Mouse (Mus musculus): ENCODE results near the gene Tbl1xr1.
A peak's percentile ranks its signal among the peaks of the same experiment; 100 is the strongest.

Gene Tbl1xr1

DNA sequence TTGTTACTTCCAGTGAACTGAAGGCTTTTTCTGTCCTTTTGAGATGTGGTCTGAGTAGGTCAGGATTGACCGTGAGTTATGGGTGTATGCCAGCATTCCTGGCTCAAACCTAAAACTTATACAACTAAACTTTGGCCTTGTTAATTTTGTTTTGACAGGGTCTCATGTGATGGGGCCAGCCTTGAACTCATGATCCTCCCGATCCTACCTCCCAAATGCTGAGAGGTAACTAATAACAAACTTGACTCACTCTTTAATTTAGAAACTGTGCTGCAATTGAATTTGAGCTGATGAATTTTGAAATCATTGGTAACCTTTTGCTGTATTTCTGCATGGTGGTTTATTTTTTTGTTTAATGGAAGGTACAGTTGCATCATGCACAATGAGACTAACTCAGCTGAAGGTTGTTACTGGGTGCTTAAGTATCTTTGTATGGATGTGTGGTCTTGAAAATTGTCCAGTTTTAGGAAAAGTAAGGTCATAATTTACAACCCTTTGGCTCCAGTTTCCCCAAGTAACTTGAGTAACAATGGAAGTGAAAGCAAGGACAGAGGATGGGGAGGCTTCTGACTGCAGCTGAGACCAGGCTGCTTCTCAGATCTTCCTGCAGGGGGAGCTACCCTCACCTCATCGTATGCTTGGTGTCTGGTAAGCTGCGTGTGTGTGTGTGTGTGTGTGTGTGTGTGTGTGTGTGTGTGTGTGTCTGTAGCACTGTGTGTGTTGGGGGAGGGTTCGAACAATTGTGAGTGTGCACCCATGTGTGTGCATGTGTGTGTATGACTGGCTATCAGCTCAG lies 66.6 kb downstream of the Tbl1xr1 start:
- DNase-seq (ENCODE audit: low read depth) = peak; percentile 57

DNA sequence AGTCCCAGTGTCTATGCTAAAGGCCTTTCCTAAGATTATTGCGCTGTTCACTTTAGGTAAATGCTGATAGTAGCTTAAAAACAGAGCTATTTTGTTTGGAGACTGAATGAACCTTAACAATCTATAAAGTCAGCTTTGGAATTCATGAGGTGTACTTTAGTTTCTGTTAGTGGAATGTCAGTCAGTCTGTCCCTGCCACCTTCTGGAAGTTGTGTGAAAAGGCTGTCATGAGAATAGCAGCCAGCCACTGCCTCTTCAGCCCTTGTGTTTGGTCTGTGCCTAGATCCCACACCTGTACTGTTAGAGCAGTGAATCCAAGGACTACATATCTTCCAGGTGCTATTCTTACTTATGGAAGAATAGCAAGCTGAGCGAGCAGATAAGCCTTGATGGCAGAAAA lies 67.8 kb downstream of the Tbl1xr1 start:
- DNase-seq (ENCODE audit: low read depth) = peak; percentile 42

- peak; percentile 23 for DNase-seq (ENCODE audit: low read depth)
Observed at GRCm38 (mm10) chr3:22147433-22147927, 71.0 kb downstream of the Tbl1xr1 start.

DNA sequence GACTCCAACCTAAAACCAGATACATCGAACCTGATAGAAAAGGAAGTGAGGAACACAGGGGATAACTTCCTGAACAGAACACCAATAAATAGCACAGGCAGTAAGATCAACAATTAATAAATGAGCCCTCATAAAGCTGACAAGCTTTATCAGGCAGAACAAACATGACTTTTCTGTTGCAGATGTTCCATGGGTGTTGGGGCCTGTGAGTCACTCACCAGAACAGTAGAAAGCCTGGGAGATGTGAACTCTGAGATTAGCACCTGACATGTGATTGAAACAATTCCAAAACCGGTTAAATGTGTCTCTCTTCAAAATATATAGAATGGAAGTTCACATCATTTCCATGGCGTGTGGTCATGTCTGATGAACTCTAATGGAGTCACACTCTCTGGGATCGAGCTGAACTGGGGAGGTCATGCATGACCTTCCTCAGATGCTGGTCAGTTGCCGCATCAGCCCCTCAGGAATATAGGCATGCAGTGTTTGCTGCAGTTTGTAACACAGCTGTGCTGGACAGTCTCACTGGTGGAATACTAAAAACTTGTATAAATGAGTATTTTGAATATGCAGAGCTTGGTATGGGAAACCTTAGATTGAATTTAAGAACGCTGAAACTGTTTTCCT lies 72.0 kb downstream of the Tbl1xr1 start:
- DNase-seq (ENCODE audit: low read depth) = no peak

- DNase-seq (ENCODE audit: low read depth) = no peak
Observed at GRCm38 (mm10) chr3:22150872-22151530, 74.5 kb downstream of the Tbl1xr1 start.

- no peak for DNase-seq (ENCODE audit: low read depth)
Observed at GRCm38 (mm10) chr3:22152773-22153172, 76.3 kb downstream of the Tbl1xr1 start.

DNA sequence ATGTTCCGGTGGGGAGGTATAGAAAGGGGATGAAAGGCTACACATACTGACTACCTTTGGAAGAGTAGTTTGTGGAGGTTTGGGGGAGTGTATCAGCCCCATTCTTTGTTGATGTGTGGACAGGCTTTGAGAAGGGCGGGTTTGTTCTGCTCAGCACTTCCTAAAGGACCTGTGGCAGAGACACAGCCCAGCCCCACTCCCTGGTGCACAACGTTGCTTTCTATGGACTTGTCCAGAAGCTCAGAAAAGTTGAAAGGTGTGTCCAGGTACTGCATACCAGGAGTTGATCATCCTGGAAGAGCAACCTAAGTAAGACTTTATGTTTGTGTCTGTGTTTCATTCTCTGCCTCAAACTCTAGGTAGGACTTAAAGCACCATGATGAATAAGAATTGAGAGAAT lies 78.1 kb downstream of the Tbl1xr1 start:
- no peak for DNase-seq (ENCODE audit: low read depth)

DNA sequence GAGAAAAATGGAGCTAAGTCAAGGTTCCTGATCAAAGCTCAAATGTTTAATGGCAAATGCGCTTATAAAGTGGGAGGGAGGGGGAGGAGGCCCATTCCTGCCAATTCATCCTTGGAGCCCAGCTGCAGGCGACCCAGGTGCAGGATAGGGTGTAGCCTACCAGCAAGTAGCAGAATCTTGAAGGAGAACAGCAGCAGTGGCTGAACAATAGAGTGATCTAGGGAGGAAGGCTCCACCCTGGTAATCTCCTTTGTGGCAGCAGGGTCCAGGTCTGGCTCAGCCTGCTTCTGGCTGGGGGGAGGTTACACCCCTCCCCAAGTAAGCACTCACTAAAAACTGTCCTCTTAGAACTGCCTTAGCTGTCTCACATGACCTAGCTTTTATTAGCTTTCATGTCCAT lies 79.9 kb downstream of the Tbl1xr1 start:
- no peak for DNase-seq (ENCODE audit: low read depth)

DNA sequence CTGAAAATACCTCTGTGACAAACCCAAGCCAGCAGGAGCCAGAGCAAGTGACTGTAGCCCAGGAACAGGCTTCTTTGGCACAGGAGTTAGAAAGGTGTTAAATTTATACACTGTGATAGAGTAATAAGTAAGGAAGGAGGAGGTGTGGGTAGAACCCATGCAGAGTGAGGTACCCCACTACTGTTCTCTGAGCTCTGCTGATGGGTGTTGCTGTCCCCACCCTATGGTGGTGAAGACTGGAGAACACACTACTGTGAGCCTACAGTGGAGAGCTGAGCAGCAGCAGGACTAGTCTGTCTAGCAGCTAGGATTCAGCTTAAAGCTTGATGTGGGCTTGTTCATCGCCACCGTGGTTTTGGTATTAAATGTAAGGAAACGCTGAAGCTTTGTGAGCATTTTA lies 86.5 kb downstream of the Tbl1xr1 start:
- DNase-seq (ENCODE audit: low read depth) = no peak

DNA sequence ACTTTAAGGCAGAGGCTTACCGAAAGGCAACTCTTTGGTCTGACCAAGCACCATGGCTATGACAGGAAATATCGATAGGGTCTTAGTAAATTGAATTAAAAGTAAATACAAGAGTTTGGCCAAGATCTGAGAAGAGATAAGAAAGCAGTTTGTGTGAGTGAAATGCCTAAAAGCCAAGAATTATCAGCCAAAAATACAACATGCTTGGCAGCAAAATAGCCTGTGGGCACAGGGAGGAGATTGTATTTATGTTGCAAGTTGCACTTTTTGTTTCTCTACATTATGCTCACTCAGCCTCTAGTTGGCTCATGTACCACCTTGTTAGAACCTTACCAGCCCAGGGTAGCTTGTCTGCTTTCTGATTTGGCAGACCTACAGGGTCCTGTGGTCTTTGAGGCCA lies 91.4 kb downstream of the Tbl1xr1 start:
- peak; percentile 22 for DNase-seq (ENCODE audit: low read depth)

DNA sequence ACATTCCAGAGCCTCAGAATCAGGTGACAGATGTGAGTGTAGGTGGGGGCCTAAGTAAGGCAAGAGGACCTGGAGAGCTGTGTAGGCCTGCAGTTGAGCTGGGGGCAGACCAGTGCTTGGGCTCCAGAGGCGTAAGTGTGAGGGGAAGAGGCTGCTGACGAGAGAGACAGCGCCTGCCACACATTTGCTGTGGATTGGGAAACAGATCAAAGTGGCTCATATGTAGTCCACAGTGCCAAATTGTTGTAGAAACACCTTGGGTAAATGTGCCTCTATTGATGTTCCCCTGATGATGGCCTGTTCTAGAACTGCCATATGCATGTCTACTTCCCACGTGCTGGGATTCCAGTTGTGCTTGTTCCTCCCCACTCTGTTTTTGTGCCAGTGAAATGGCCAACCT lies 92.0 kb downstream of the Tbl1xr1 start:
- no peak for DNase-seq (ENCODE audit: low read depth)

- no peak for DNase-seq (ENCODE audit: low read depth)
Observed at GRCm38 (mm10) chr3:22171526-22171925, 95.1 kb downstream of the Tbl1xr1 start.

DNA sequence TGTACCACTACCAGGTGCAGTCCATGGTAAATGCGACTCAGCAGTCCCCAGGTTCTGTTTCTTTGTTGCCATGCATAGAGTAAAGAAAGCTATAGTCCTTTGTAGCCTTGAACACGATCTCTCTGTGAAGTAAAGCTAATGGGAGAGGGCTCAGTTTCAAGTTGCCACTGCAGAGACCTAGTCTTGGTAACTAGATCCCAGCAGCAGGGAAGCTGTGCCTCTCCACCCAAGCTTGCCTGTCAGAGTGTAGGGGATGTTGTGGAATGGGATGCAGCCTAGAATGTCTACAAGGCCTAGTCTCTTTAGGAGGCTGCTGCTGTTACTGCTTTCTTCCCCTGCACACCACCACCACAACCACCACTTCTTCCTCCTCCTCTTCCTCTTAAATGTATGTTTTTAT lies 96.0 kb downstream of the Tbl1xr1 start:
- no peak for DNase-seq (ENCODE audit: low read depth)

- no peak for DNase-seq (ENCODE audit: low read depth)
Observed at GRCm38 (mm10) chr3:22173171-22173570, 96.7 kb downstream of the Tbl1xr1 start.

GRCm38 (mm10) chr3:22174232-22174631 lies 97.8 kb downstream of the Tbl1xr1 start:
- peak; percentile 12 for DNase-seq (ENCODE audit: low read depth)

GRCm38 (mm10) chr3:22180076-22180475 lies 103.6 kb downstream of the Tbl1xr1 start:
- no peak for DNase-seq (ENCODE audit: low read depth)

DNA sequence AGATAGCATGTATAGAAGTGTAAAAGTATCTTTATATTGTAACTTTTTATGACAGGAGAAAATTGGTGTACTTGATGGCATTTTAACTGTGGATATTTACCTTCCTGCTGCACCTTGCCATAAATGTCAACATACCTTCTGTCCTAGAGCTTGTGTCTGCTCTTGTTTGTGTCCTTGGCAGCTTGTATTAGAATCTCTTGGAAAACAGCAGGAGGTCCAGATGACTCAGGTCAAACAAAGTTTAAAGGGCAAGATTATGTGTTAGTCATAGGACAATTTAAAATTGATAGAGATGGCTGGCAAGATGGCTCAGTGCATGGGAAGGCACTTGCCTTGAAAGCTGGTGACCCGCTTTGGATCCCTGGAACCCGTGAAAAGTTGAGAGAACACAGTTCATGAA lies 104.6 kb downstream of the Tbl1xr1 start:
- DNase-seq (ENCODE audit: low read depth) = no peak

GRCm38 (mm10) chr3:22185265-22185664 lies 108.8 kb downstream of the Tbl1xr1 start:
- DNase-seq (ENCODE audit: low read depth) = no peak

- DNase-seq (ENCODE audit: low read depth) = peak; percentile 83
Observed at GRCm38 (mm10) chr3:22190498-22190897, 114.0 kb downstream of the Tbl1xr1 start.

- no peak for DNase-seq (ENCODE audit: low read depth)
Observed at GRCm38 (mm10) chr3:22192931-22193330, 116.5 kb downstream of the Tbl1xr1 start.

- DNase-seq (ENCODE audit: low read depth) = no peak
Observed at GRCm38 (mm10) chr3:22194185-22194856, 117.9 kb downstream of the Tbl1xr1 start.

GRCm38 (mm10) chr3:22198802-22199201 lies 122.3 kb downstream of the Tbl1xr1 start:
- DNase-seq (ENCODE audit: low read depth) = no peak

Measured in NIH3T3 (cell line).